Mouse (Mus musculus) forebrain, embryonic 10.5 days (tissue): ENCODE measurements around the gene Ppm1l. TPM values are rescaled to one million over a fixed set of nuclear protein-coding genes. Genes with fewer than 3 reads are reported as not detected.
"Not testable (repeated sequence)": the region's sequence is repeated elsewhere in the genome, so short reads cannot be mapped to it uniquely, and the experiment has no call there.

Source experiments
- DNase-seq: peaks from one replicate; pipeline ENCODE4 v3.0.0-alpha.2; 2017; ENCODE audit warnings: low spot score; ENCODE audit errors: extremely low spot score
- H3K27ac ChIP-seq: fragments of 300-500 bp; sonication (generic); 2 replicates; pipeline ENCODE4 v1.5.1; 2016; ENCODE audit warnings: mild to moderate bottlenecking
- H3K27me3 ChIP-seq: fragments of 300-500 bp; sonication (generic); 2 replicates; pipeline ENCODE4 v1.6.1; 2016; ENCODE audit warnings: mild to moderate bottlenecking; ENCODE audit not compliant: poor library complexity, severe bottlenecking
- H3K36me3 ChIP-seq: fragments of 300-500 bp; sonication (generic); replicated peaks from 2 replicates; pipeline ENCODE4 v1.6.1; 2016; ENCODE audit warnings: mild to moderate bottlenecking, moderate library complexity
- H3K4me1 ChIP-seq: fragments of 300-500 bp; sonication (generic); 2 replicates; pipeline ENCODE4 v1.6.1; 2016
- H3K4me3 ChIP-seq: fragments of 300-500 bp; sonication (generic); 2 replicates; pipeline ENCODE4 v1.5.1; 2016; ENCODE audit warnings: mild to moderate bottlenecking, moderate library complexity
- H3K9me3 ChIP-seq: fragments of 300-500 bp; sonication (generic); 2 replicates; pipeline ENCODE4 v1.6.1; 2016; ENCODE audit warnings: mild to moderate bottlenecking, moderate library complexity
- WGBS: fragments of 180-500 bp; shearing (Covaris S2); methylation state at CpG from one replicate; pipeline ENCODE4 v1.1.7; 2016; 5-methylcytosine and 5-hydroxymethylcytosine counted together
- polyA plus RNA-seq: library from polyadenylated mRNA; unstranded; fragments of >200 nt; fragmentation: Nextera tagmentation; extraction: Ambion mirVana; gene quantifications from 2 replicates; pipeline ENCODE4 v1.2.1, GENCODE M21; 2016

The Ppm1l gene
- polyA plus RNA-seq, 1 experiment from 2014 or later = 9.8 TPM

GRCm38 (mm10) chr3:69393079-69393478, 76.4 kb downstream of the Ppm1l start:
- 87% methylated on average over 9 of the region's 9 CpGs for WGBS
- Histone ChIP-seq H3K36me3 (no peaks in the 10 kb centered on the region; the same call in 1 of the 2 replicates), H3K27me3 (no peaks in the 10 kb centered on the region), H3K4me3 (no peak overlapping the region), H3K27ac (no peak overlapping the region), H3K4me1 (peaks cover 6% of the 10 kb centered on the region; the same call in 1 of the 2 replicates), H3K9me3 (peaks cover 3% of the 10 kb centered on the region; the same call in 1 of the 2 replicates)
- no peak for DNase-seq

- no peak for DNase-seq
- H3K9me3 ChIP-seq = peaks cover 3% of the 10 kb centered on the region; the same call in 1 of the 2 replicates
- no peak overlapping the region for H3K27ac ChIP-seq
- no peaks in the 10 kb centered on the region for H3K27me3 ChIP-seq
- peaks cover 6% of the 10 kb centered on the region; the same call in 1 of the 2 replicates for H3K4me1 ChIP-seq
- WGBS = 84% methylated on average over 3 of the region's 3 CpGs
- H3K36me3 ChIP-seq = no peaks in the 10 kb centered on the region; the same call in 1 of the 2 replicates
- H3K4me3 ChIP-seq = no peak overlapping the region
These were observed 77.3 kb downstream of the Ppm1l start for GRCm38 (mm10) chr3:69393991-69394390.

DNA sequence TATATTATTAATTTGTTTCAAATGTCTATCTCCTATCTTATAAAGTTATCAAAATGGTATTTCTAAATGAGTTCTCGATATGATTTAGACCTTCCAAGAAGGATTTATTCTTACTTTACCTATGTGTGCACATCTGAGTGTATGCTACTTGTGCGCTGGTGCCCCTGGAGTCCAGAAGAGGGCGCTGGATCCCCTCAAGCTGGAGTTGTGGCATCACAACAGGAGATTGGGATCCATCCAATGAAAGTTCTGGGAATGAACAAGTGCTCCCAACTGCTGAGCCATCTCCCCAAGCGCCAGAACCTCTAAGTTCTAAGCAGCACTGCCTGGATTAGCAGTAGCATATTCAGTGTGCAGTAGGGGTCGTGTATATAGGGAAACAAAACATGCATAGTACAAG, 78.4 kb downstream of the Ppm1l start:
- H3K27me3 ChIP-seq = no peaks in the 10 kb centered on the region
- H3K9me3 ChIP-seq = peaks cover 3% of the 10 kb centered on the region; the same call in 1 of the 2 replicates
- H3K27ac ChIP-seq = no peak overlapping the region
- 84% methylated on average over 5 of the region's 5 CpGs for WGBS
- H3K36me3 ChIP-seq = no peaks in the 10 kb centered on the region; the same call in 1 of the 2 replicates
- no peak overlapping the region for H3K4me3 ChIP-seq
- no peak for DNase-seq
- peaks cover 6% of the 10 kb centered on the region; the same call in 1 of the 2 replicates for H3K4me1 ChIP-seq

- no peak for DNase-seq
- 67% methylated on average over 5 of the region's 5 CpGs for WGBS
These were observed 81.1 kb downstream of the Ppm1l start for GRCm38 (mm10) chr3:69397733-69398132.

GRCm38 (mm10) chr3:69399336-69399735, 82.7 kb downstream of the Ppm1l start:
- H3K27ac ChIP-seq = no peak overlapping the region

More at GRCm38 (mm10) chr3:69397733-69398132, 81.1 kb downstream of the Ppm1l start:
- peaks cover 3% of the 10 kb centered on the region; the same call in 1 of the 2 replicates for H3K4me1 ChIP-seq
- no peak overlapping the region for H3K4me3 ChIP-seq
- H3K9me3 ChIP-seq = peaks cover 3% of the 10 kb centered on the region; the same call in 1 of the 2 replicates
- H3K27ac ChIP-seq = no peak overlapping the region
- peaks cover 15% of the 10 kb centered on the region for H3K27me3 ChIP-seq
- no peaks in the 10 kb centered on the region; the same call in 1 of the 2 replicates for H3K36me3 ChIP-seq

GRCm38 (mm10) chr3:69403196-69403595, 86.5 kb downstream of the Ppm1l start:
- Histone ChIP-seq H3K4me3 (no peak overlapping the region), H3K27me3 (peaks cover 63% of the 10 kb centered on the region), H3K4me1 (peaks cover 23% of the 10 kb centered on the region), H3K27ac (no peak overlapping the region), H3K9me3 (no peaks in the 10 kb centered on the region), H3K36me3 (no peaks in the 10 kb centered on the region)
- 94% methylated on average over 5 of the region's 5 CpGs for WGBS
- DNase-seq = no peak

More at GRCm38 (mm10) chr3:69399336-69399735, 82.7 kb downstream of the Ppm1l start:
- Histone ChIP-seq H3K9me3 (peaks cover 3% of the 10 kb centered on the region; the same call in 1 of the 2 replicates), H3K36me3 (no peaks in the 10 kb centered on the region; the same call in 1 of the 2 replicates), H3K27me3 (peaks cover 31% of the 10 kb centered on the region), H3K4me1 (peaks cover 3% of the 10 kb centered on the region; the same call in 1 of the 2 replicates), H3K4me3 (no peak overlapping the region)
- DNase-seq = no peak
- WGBS = 87% methylated on average over 6 of the region's 6 CpGs

- no peaks in the 10 kb centered on the region for H3K9me3 ChIP-seq
- peaks cover 90% of the 10 kb centered on the region for H3K27me3 ChIP-seq
- peaks cover 35% of the 10 kb centered on the region for H3K4me1 ChIP-seq
- peak; percentile 49 for DNase-seq
- no peak overlapping the region for H3K4me3 ChIP-seq
- 70% methylated on average over 5 of the region's 5 CpGs for WGBS
- no peak overlapping the region for H3K27ac ChIP-seq
- no peaks in the 10 kb centered on the region for H3K36me3 ChIP-seq
These were observed 89.7 kb downstream of the Ppm1l start for GRCm38 (mm10) chr3:69406210-69406895.

GRCm38 (mm10) chr3:69408064-69408463, 91.4 kb downstream of the Ppm1l start:
- WGBS = 85% methylated on average over 3 of the region's 3 CpGs
- no peak overlapping the region for H3K4me3 ChIP-seq
- no peaks in the 10 kb centered on the region for H3K9me3 ChIP-seq
- peaks cover 80% of the 10 kb centered on the region for H3K27me3 ChIP-seq
- no peaks in the 10 kb centered on the region for H3K36me3 ChIP-seq
- H3K27ac ChIP-seq = no peak overlapping the region
- peaks cover 40% of the 10 kb centered on the region for H3K4me1 ChIP-seq
- no peak for DNase-seq

- 88% methylated on average over 6 of the region's 6 CpGs for WGBS
- Histone ChIP-seq H3K27me3 (peaks cover 10% of the 10 kb centered on the region; the same call in 1 of the 2 replicates), H3K4me3 (no peak overlapping the region), H3K27ac (no peak overlapping the region), H3K36me3 (no peaks in the 10 kb centered on the region), H3K9me3 (no peaks in the 10 kb centered on the region), H3K4me1 (peaks cover 6% of the 10 kb centered on the region)
- DNase-seq = no peak
These were observed 99.5 kb downstream of the Ppm1l start for GRCm38 (mm10) chr3:69416112-69416511.

GRCm38 (mm10) chr3:69422741-69423140, 106.1 kb downstream of the Ppm1l start:
- Histone ChIP-seq H3K27me3 (no peaks in the 10 kb centered on the region), H3K4me3 (no peak overlapping the region), H3K9me3 (peaks cover 6% of the 10 kb centered on the region; the same call in 1 of the 2 replicates), H3K27ac (no peak overlapping the region), H3K4me1 (peaks cover 5% of the 10 kb centered on the region; the same call in 1 of the 2 replicates), H3K36me3 (no peaks in the 10 kb centered on the region)
- DNase-seq = no peak
- WGBS = 88% methylated on average over 3 of the region's 3 CpGs

DNA sequence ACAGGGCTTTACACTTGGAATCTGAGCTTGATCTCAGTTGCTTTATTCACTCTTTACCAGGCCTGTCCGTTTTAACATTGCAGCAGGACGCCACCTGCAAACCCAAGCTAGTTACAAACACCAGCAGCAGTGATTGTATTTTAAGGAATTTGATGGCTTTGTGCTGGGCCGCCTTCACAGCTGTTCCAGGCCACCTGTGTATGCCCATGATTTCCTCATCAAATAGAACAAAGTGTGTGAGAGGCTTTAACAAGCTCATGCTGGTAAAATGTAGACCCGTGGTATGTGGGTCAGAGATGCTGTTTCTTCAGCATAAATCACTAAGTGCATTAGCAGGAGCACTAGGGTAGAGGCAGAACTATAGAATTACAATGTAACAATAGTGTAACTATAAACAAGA, 106.7 kb downstream of the Ppm1l start:
- WGBS = 68% methylated on average over 4 of the region's 4 CpGs
- no peaks in the 10 kb centered on the region for H3K36me3 ChIP-seq
- H3K27me3 ChIP-seq = no peaks in the 10 kb centered on the region
- peaks cover 12% of the 10 kb centered on the region for H3K4me1 ChIP-seq
- no peak for DNase-seq
- H3K4me3 ChIP-seq = no peak overlapping the region
- H3K27ac ChIP-seq = no peak overlapping the region
- H3K9me3 ChIP-seq = peaks cover 6% of the 10 kb centered on the region; the same call in 1 of the 2 replicates

- peaks cover 13% of the 10 kb centered on the region for H3K4me1 ChIP-seq
- 82% methylated on average over 2 of the region's 2 CpGs for whole genome bisulfite sequencing
- H3K9me3 ChIP-seq, H3K27ac ChIP-seq, H3K4me3 ChIP-seq, H3K36me3 ChIP-seq, H3K27me3 ChIP-seq, DNase-seq: not testable (repeated sequence)
These were observed 108.1 kb downstream of the Ppm1l start for GRCm38 (mm10) chr3:69424781-69425180.

DNA sequence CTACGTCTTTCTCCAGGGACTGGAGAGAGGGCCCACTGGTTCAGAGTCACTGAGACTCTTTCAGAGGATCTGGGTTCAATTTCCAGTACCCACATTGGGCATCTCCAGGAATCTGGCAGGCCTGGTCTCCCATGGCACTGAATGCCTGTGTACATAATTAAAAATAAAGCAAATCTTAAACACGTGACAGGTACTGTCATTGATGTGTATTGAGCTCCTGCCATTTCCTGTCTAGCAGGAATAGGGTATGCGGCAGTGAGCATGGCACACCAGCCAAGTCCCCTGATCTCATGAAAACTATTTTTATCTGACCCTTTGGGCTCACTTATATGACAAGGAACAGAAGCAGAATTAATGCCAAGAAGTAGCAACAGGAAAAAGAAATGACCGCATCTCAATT, 110.6 kb downstream of the Ppm1l start:
- Histone ChIP-seq H3K27me3 (no peaks in the 10 kb centered on the region), H3K4me3 (no peak overlapping the region), H3K9me3 (peaks cover under 1% of the 10 kb centered on the region; the same call in 1 of the 2 replicates), H3K27ac (no peak overlapping the region), H3K4me1 (peaks cover 13% of the 10 kb centered on the region), H3K36me3 (no peaks in the 10 kb centered on the region)
- DNase-seq = no peak
- WGBS = 92% methylated on average over 4 of the region's 4 CpGs
